Mouse (Mus musculus) midbrain, postnatal 0 days (tissue): ENCODE results near the gene Ston2. TPM values are rescaled to one million over a fixed set of nuclear protein-coding genes. Genes with fewer than 3 reads are reported as not detected.
A peak's percentile ranks its signal among the peaks of the same experiment; 100 is the strongest.

Experiments
- ATAC-seq: fragments of 200-750 bp; cut with Nextera tagmentation; 2 replicates; pipeline ENCODE4 v1.8.0; 2017; ENCODE audit warnings: moderate number of reproducible peaks, mild to moderate bottlenecking, moderate TSS enrichment, moderate library complexity; ENCODE audit not compliant: low FRiP score
- DNase-seq: peaks from one replicate; pipeline ENCODE4 v3.0.0-alpha.2; 2015; ENCODE audit warnings: low spot score
- H3K27ac ChIP-seq: fragments of 300-500 bp; sonication (generic); 2 replicates; pipeline ENCODE4 v1.5.1; 2014; ENCODE audit warnings: low read depth, mild to moderate bottlenecking, low read length, mixed read lengths
- H3K27me3 ChIP-seq: fragments of 300-500 bp; sonication (generic); 2 replicates; pipeline ENCODE4 v1.6.1; 2014; ENCODE audit warnings: low read length, control low read depth, mixed read lengths; ENCODE audit not compliant: insufficient read depth
- H3K36me3 ChIP-seq: fragments of 300-500 bp; sonication (generic); 2 replicates; pipeline ENCODE4 v1.6.1; 2014; ENCODE audit warnings: low read length, control low read depth, mixed read lengths; ENCODE audit not compliant: insufficient read depth
- H3K4me1 ChIP-seq: fragments of 300-500 bp; sonication (generic); 2 replicates; pipeline ENCODE4 v1.6.1; 2014; ENCODE audit warnings: mild to moderate bottlenecking, control low read depth, antibody characterized with exemption, low read length, mixed read lengths; ENCODE audit not compliant: insufficient read depth
- H3K4me2 ChIP-seq: fragments of 300-500 bp; sonication (generic); 2 replicates; pipeline ENCODE4 v1.6.1; 2014; ENCODE audit warnings: low read depth, mild to moderate bottlenecking, low read length, mixed read lengths; ENCODE audit not compliant: poor library complexity, severe bottlenecking
- H3K4me3 ChIP-seq: fragments of 300-500 bp; sonication (generic); 2 replicates; pipeline ENCODE4 v1.5.1; 2014; ENCODE audit warnings: low read depth, mild to moderate bottlenecking, low read length, moderate library complexity
- H3K9ac ChIP-seq: fragments of 300-500 bp; sonication (generic); replicated peaks from 2 replicates; pipeline ENCODE4 v1.6.1; 2014; ENCODE audit warnings: mild to moderate bottlenecking, low read length, moderate library complexity, mixed read lengths; ENCODE audit not compliant: poor library complexity, severe bottlenecking
- H3K9me3 ChIP-seq: fragments of 300-500 bp; sonication (generic); 2 replicates; pipeline ENCODE4 v1.6.1; 2016; ENCODE audit warnings: low read length, control low read depth
- CTCF ChIP-seq: IDR thresholded peaks from 2 replicates; pipeline ENCODE4 v1.5.1; 2016; ENCODE audit warnings: antibody characterized with exemption, mild to moderate bottlenecking
- WGBS: fragments of 180-500 bp; shearing (Covaris S2); extraction: QIAGEN DNeasy Blood & Tissue Kit; methylation state at CpG from one replicate; pipeline ENCODE4 v1.1.7; 2014; 5-methylcytosine and 5-hydroxymethylcytosine counted together
- polyA plus RNA-seq: library from polyadenylated mRNA; unstranded; fragments of >200 nt; fragmentation: Nextera tagmentation; extraction: Ambion mirVana; gene quantifications from 2 replicates; pipeline ENCODE4 v1.2.1, GENCODE M21; 2015
- total RNA-seq: library from RNA; depleted of rRNA; stranded (reverse); fragments of >200 nt; gene quantifications from 2 replicates; pipeline ENCODE4 v1.2.3, GENCODE M21; 2014

The Ston2 gene
- total and polyA plus RNA-seq, 2 experiments from 2014 or later, result 7.4 to 16.8 TPM

DNA sequence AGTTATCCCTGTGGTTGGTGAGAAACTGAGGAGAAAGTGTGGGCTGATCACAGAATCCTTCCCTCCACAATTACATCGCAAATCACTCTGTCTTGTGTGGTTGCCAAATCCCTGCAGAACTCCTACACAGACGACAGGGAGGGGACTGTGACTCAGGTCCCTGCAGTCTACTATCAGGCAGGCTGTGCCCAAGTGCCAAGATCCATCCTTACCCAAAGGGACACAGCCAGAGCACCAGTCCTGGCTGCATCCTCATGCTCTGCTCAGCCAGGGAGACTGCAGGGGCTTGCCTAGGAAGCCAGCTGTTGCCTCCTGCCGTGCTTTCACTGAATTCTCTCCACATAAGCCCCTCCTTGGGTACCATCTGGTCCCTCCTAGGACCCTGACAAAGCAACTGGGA lies 77.3 kb downstream of the Ston2 start:
- DNase-seq (peak; percentile 35), ATAC-seq (no peak)
- Histone ChIP-seq H3K4me3 (no peak overlapping the region), H3K4me2 (no peak overlapping the region), H3K27me3 (no peaks in the 10 kb centered on the region), H3K36me3 (peaks cover 3% of the 10 kb centered on the region; the same call in 1 of the 2 replicates), H3K27ac (no peak overlapping the region), H3K4me1 (no peaks in the 10 kb centered on the region), H3K9ac (no peak overlapping the region), H3K9me3 (no peaks in the 10 kb centered on the region)
- WGBS, result 32% methylated on average over 3 of the region's 3 CpGs
- TF ChIP-seq CTCF, result no peak

GRCm38 (mm10) chr12:91709634-91710033 lies 78.6 kb downstream of the Ston2 start:
- DNase-seq (no peak), ATAC-seq (no peak)
- Histone ChIP-seq H3K4me3 (no peak overlapping the region), H3K36me3 (peaks cover 3% of the 10 kb centered on the region; the same call in 1 of the 2 replicates), H3K9me3 (no peaks in the 10 kb centered on the region), H3K4me2 (no peak overlapping the region), H3K9ac (no peak overlapping the region), H3K27ac (no peak overlapping the region), H3K4me1 (no peaks in the 10 kb centered on the region), H3K27me3 (no peaks in the 10 kb centered on the region)
- no peak for TF ChIP-seq CTCF
- 88% methylated on average over 6 of the region's 6 CpGs for WGBS

DNA sequence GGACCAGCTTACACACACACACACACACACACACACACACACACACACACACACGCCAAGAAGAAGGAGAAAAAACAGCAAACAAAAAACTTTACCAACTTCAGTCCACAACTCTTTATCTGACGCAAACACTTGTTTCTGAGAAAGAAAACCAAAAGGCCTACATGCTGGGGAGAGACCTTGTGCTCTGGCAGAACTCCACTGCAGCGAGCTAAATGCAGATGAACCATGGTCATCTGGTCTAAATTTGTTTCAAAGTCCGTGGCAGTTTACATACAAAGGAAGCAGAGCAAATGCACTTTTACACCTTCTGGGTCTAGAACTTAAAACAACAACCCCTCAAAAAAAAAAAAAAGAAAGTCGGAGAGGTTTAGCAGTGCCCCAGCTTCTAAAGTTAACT lies 79.0 kb downstream of the Ston2 start:
- no peak for ATAC-seq
- WGBS, result 74% methylated on average over 5 of the region's 5 CpGs

GRCm38 (mm10) chr12:91707807-91708206 lies 80.4 kb downstream of the Ston2 start:
- H3K27me3 ChIP-seq, result no peaks in the 10 kb centered on the region
- H3K9me3 ChIP-seq, result no peaks in the 10 kb centered on the region
- DNase-seq, result no peak
- no peak for ATAC-seq
- H3K4me2 ChIP-seq, result no peak overlapping the region
- TF ChIP-seq CTCF, result no peak
- H3K36me3 ChIP-seq, result peaks cover 2% of the 10 kb centered on the region; the same call in 1 of the 2 replicates
- H3K4me3 ChIP-seq, result no peak overlapping the region
- H3K4me1 ChIP-seq, result no peaks in the 10 kb centered on the region
- H3K9ac ChIP-seq, result no peak overlapping the region
- 84% methylated on average over 4 of the region's 4 CpGs for WGBS
- H3K27ac ChIP-seq, result no peak overlapping the region

More for the DNA sequence above, 79.0 kb downstream of the Ston2 start:
- DNase-seq, result no peak
- Histone ChIP-seq H3K4me2 (no peak overlapping the region), H3K4me1 (no peaks in the 10 kb centered on the region), H3K4me3 (no peak overlapping the region), H3K36me3 (peaks cover 3% of the 10 kb centered on the region; the same call in 1 of the 2 replicates), H3K27me3 (no peaks in the 10 kb centered on the region), H3K9me3 (no peaks in the 10 kb centered on the region), H3K9ac (no peak overlapping the region), H3K27ac (no peak overlapping the region)
- no peak for TF ChIP-seq CTCF

GRCm38 (mm10) chr12:91703533-91703932 lies 84.7 kb downstream of the Ston2 start:
- no peak for TF ChIP-seq CTCF
- WGBS, result 78% methylated on average over 5 of the region's 5 CpGs
- ATAC-seq, result no peak

GRCm38 (mm10) chr12:91702829-91703228 lies 85.4 kb downstream of the Ston2 start:
- Histone ChIP-seq H3K27me3 (no peaks in the 10 kb centered on the region), H3K9ac (no peak overlapping the region), H3K4me3 (no peak overlapping the region), H3K4me1 (no peaks in the 10 kb centered on the region), H3K4me2 (no peak overlapping the region), H3K36me3 (peaks cover 3% of the 10 kb centered on the region; the same call in 1 of the 2 replicates), H3K9me3 (no peaks in the 10 kb centered on the region), H3K27ac (no peak overlapping the region)
- ATAC-seq (no peak), DNase-seq (no peak)
- TF ChIP-seq CTCF, result no peak
- WGBS, result 92% methylated on average over 5 of the region's 5 CpGs

More at GRCm38 (mm10) chr12:91703533-91703932, 84.7 kb downstream of the Ston2 start:
- Histone ChIP-seq H3K4me2 (no peak overlapping the region), H3K9ac (no peak overlapping the region), H3K27me3 (no peaks in the 10 kb centered on the region), H3K4me3 (no peak overlapping the region), H3K36me3 (peaks cover 3% of the 10 kb centered on the region; the same call in 1 of the 2 replicates), H3K9me3 (no peaks in the 10 kb centered on the region), H3K27ac (no peak overlapping the region), H3K4me1 (no peaks in the 10 kb centered on the region)
- DNase-seq, result no peak
